Mouse (Mus musculus): ENCODE measurements at regions not wholly inside any gene's neighbourhood (a gene's known extent, or its start where the extent isn't known, plus 50 kb on each side); places are given as distances from the start of the nearest gene placed in this dataset.

- TF ChIP-seq FLI1 (IDR thresholded peaks at IDR 0.05; ENCODE audit: low read length) (no peak), GATA1 (IDR thresholded peaks at IDR 0.05; ENCODE audit: borderline replicate concordance, low read length) (no peak)
These were observed 181.4 kb upstream of the Dapk1 start for GRCm38 (mm10) chr13:60420386-60420785.

Measured in megakaryocyte, embryonic 14.5 days (primary cell).